Mouse (Mus musculus) midbrain, embryonic 10.5 days (tissue): ENCODE results near the gene 2700081O15Rik. TPM values are rescaled to one million over a fixed set of nuclear protein-coding genes. Genes with fewer than 3 reads are reported as not detected.

Experiments
- DNase-seq: peaks from one replicate; pipeline ENCODE4 v3.0.0-alpha.2; 2017; ENCODE audit warnings: low spot score
- H3K27ac ChIP-seq: fragments of 300-500 bp; sonication (generic); replicated peaks from 2 replicates; pipeline ENCODE4 v1.5.1; 2016; ENCODE audit warnings: mild to moderate bottlenecking
- H3K27me3 ChIP-seq: fragments of 300-500 bp; sonication (generic); 2 replicates; pipeline ENCODE4 v1.6.1; 2016; ENCODE audit warnings: low read depth, mild to moderate bottlenecking; ENCODE audit not compliant: poor library complexity, severe bottlenecking
- H3K36me3 ChIP-seq: fragments of 300-500 bp; sonication (generic); 2 replicates; pipeline ENCODE4 v1.6.1; 2016; ENCODE audit warnings: mild to moderate bottlenecking, moderate library complexity
- H3K4me1 ChIP-seq: fragments of 300-500 bp; sonication (generic); 2 replicates; pipeline ENCODE4 v1.6.1; 2016
- H3K4me3 ChIP-seq: fragments of 300-500 bp; sonication (generic); 2 replicates; pipeline ENCODE4 v1.5.1; 2016; ENCODE audit warnings: mild to moderate bottlenecking, moderate library complexity
- H3K9me3 ChIP-seq: fragments of 300-500 bp; sonication (generic); replicated peaks from 2 replicates; pipeline ENCODE4 v1.6.1; 2016; ENCODE audit warnings: mild to moderate bottlenecking
- WGBS: fragments of 180-500 bp; shearing (Covaris S2); methylation state at CpG from one replicate; pipeline ENCODE4 v1.1.7; 2016; 5-methylcytosine and 5-hydroxymethylcytosine counted together
- microRNA-seq: library from miRNA; unstranded; fragments of <30 nt; microRNA quantifications from one replicate; pipeline ENCODE4, GENCODE M21; 2017
- polyA plus RNA-seq: library from polyadenylated mRNA; unstranded; fragments of >200 nt; fragmentation: Nextera tagmentation; extraction: Ambion mirVana; gene quantifications from 2 replicates; pipeline ENCODE4 v1.2.1, GENCODE M21; 2016

The 2700081O15Rik gene
- polyA plus RNA-seq, 1 experiment from 2014 or later, result 5.7 TPM

DNA sequence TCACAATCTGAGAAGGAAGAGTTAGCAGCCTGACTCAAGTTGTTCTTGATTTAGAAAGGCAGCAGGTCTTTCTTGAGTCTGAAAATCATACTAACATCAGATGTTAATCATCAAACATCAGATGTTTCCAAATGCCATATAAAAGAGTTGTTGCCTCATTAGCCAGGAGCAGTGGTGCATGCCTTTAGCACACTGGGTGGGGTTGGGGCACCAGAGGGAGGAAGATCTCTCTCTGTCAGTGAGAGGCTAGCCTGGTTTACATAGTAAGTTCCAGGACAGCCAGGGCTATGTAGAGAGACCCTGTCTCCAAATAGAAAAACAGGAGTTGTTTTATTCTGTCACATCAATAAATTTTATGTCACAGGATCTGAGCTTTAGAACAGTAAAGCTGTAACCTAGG, 41.5 kb downstream of the 2700081O15Rik start:
- H3K27me3 ChIP-seq, result no peaks in the 10 kb centered on the region
- H3K4me3 ChIP-seq, result no peak overlapping the region
- H3K4me1 ChIP-seq, result no peaks in the 10 kb centered on the region
- no peak overlapping the region for H3K27ac ChIP-seq
- H3K36me3 ChIP-seq, result peaks cover 64% of the 10 kb centered on the region
- DNase-seq, result no peak
- H3K9me3 ChIP-seq, result no peaks in the 10 kb centered on the region

DNA sequence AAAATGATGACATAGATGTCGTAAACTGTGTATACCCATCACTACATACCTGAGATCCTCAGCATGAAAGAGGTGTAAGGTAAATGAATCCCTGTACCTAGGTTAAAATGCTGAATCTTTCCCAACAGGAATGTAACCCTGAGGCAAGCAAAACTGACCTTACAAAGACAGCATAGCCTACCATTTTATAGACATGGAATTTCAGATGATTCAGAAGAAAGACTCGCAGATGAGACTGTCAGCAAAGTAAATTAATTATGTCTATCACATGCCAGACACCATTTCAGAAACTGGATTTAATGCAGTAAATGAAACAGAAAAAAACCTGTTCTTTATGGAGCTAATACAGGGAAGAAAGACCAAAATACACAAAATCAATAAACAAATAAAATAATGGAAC, 41.9 kb downstream of the 2700081O15Rik start:
- Histone ChIP-seq H3K4me1 (no peaks in the 10 kb centered on the region), H3K36me3 (peaks cover 62% of the 10 kb centered on the region), H3K27ac (no peak overlapping the region), H3K4me3 (no peak overlapping the region), H3K9me3 (no peaks in the 10 kb centered on the region), H3K27me3 (no peaks in the 10 kb centered on the region)
- no peak for DNase-seq
- WGBS, result 98% methylated on average over 2 of the region's 2 CpGs

DNA sequence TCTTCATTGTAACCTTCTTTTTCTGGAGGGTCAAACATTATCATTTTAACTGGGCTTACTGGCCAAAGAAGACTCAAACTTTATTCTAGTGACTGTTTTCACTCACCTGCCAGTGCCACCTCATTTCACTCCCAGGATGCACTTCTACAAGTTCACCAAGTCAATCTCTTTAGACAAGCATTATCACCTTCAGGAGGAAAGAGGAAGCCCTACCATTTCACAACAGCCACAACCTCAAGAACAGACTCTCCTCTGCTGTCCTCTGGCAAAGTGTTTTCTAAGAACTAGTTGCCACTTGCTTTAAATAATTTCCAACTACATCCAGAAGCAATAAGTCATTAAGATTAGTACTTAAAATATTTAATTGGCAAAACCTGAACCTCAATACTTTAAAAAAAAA, 50.5 kb downstream of the 2700081O15Rik start:
- Histone ChIP-seq H3K9me3 (no peaks in the 10 kb centered on the region), H3K4me3 (no peak overlapping the region), H3K27me3 (no peaks in the 10 kb centered on the region), H3K4me1 (no peaks in the 10 kb centered on the region), H3K27ac (no peak overlapping the region), H3K36me3 (peaks cover 77% of the 10 kb centered on the region)
- no peak for DNase-seq

DNA sequence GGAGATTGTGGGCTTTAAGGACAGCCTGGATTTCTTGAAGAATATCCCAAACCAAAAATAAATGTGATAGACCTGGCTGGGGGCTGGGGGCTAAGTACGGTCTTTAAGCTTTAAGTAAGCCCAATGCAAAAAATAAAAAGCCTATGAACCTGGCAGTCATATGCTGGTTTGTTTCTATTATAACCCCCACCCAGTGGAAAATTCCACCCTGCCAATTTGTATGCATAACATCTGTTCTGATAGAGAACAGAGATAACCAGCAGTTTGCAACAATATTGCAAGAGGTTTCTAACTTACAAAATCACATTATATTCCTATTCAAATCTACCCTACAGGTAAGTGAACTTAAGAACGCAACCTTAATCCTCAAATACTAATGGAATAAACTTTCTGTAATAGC, 53.2 kb downstream of the 2700081O15Rik start:
- Histone ChIP-seq H3K36me3 (peaks cover 81% of the 10 kb centered on the region), H3K4me1 (no peaks in the 10 kb centered on the region), H3K4me3 (no peak overlapping the region), H3K9me3 (no peaks in the 10 kb centered on the region), H3K27me3 (no peaks in the 10 kb centered on the region), H3K27ac (no peak overlapping the region)
- 95% methylated on average over 2 of the region's 2 CpGs for WGBS
- DNase-seq, result no peak

Small RNA genes lying within 50 kb of the gene (microRNA-seq; reads per million reads assigned to microRNA genes)
- gene Mir6991, result 1.5 reads per million

Other genes with a start within 250 kb of the 2700081O15Rik start
- 274 and 293 TPM in 2 replicates for gene Otub1, start 211.3 kb upstream of the 2700081O15Rik start, polyA plus RNA-seq
- 895 and 900 TPM in 2 replicates for gene Cox8a, start 200.0 kb upstream of the 2700081O15Rik start, polyA plus RNA-seq
- 105 and 107 TPM in 2 replicates for gene Naa40, start 176.4 kb upstream of the 2700081O15Rik start, polyA plus RNA-seq
- gene Rcor2, start 150.3 kb upstream of the 2700081O15Rik start, polyA plus RNA-seq, result 62.2 and 73.1 TPM in 2 replicates
- 45.5 and 46.0 TPM in 2 replicates for gene Mark2, start 75.8 kb upstream of the 2700081O15Rik start, polyA plus RNA-seq
- 43.1 and 51.7 TPM in 2 replicates for gene Spindoc, start 34.6 kb upstream of the 2700081O15Rik start, polyA plus RNA-seq
- 306 and 368 TPM in 2 replicates for gene Rtn3, start 65.7 kb downstream of the 2700081O15Rik start, polyA plus RNA-seq
- 5.3 and 5.8 TPM in 2 replicates for gene Atl3, start 76.4 kb downstream of the 2700081O15Rik start, polyA plus RNA-seq
- 3.3 and 4.2 TPM in 2 replicates for gene Pla2g16, start 139.8 kb downstream of the 2700081O15Rik start, polyA plus RNA-seq
- not detected in 2 replicates for gene Lgals12, start 189.6 kb downstream of the 2700081O15Rik start, polyA plus RNA-seq
- gene Hrasls5, start 194.9 kb downstream of the 2700081O15Rik start, polyA plus RNA-seq, result not detected in 2 replicates